Mouse (Mus musculus): ENCODE results near the gene Msl1. TPM values are rescaled to one million over a fixed set of nuclear protein-coding genes. Genes with fewer than 3 reads are reported as not detected.
A peak's percentile ranks its signal among the peaks of the same experiment; 100 is the strongest.
"Not testable (repeated sequence)": the region's sequence is repeated elsewhere in the genome, so short reads cannot be mapped to it uniquely, and the experiment has no call there.

Msl1 gene
- polyA plus RNA-seq, 1 experiment from 2014 or later: 39.9 TPM

DNA sequence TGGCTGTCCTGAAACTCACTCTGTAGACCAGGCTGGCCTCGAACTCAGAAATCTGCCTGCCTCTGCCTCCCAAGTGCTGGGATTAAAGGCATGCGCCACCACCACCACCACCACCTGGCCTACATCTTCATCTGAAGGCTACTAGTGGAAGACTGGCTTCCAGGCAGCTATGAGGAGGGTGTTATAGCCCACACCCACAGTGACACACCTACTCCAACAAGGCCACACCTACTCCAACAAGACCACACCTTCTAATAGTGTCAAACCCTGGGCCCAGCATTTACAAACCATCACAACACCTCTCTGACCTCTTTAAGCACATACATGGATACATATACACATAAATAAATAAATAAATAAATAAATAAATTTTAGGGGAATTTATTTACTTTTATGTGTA is 30.8 kb downstream of the Msl1 start:
- H3K27ac ChIP-seq; H3K4me1 ChIP-seq; H3K4me3 ChIP-seq (replicated peaks); ATAC-seq (ENCODE audit: low FRiP score); H3K27me3 ChIP-seq; H3K9me3 ChIP-seq; H3K4me2 ChIP-seq; H3K9ac ChIP-seq: not testable (repeated sequence)
- WGBS: 100% methylated on average over 2 of the region's 2 CpGs
- H3K36me3 ChIP-seq (replicated peaks): peaks cover 94% of the 10 kb centered on the region

DNA sequence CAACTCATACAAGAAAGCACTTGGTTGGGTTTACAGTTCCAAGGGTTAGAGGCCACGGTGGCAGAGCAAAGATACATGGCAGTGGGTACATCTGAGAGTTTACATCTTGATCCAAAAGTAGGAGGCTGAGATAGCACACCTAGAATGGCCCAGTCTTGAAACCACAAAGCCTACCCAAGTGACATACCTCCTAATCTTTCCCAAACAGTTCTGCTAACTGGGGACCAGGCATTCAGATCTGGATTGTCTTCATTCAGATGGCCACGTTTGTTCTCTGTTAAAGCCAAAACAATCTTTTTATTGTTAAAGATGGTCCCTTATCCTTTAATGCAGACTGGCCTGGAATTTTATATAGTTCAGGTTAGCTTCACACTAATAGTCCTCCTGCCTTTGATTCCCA is 32.6 kb downstream of the Msl1 start:
- H3K9ac ChIP-seq: no peak overlapping the region
- H3K36me3 ChIP-seq (replicated peaks): peaks cover 94% of the 10 kb centered on the region

DNA sequence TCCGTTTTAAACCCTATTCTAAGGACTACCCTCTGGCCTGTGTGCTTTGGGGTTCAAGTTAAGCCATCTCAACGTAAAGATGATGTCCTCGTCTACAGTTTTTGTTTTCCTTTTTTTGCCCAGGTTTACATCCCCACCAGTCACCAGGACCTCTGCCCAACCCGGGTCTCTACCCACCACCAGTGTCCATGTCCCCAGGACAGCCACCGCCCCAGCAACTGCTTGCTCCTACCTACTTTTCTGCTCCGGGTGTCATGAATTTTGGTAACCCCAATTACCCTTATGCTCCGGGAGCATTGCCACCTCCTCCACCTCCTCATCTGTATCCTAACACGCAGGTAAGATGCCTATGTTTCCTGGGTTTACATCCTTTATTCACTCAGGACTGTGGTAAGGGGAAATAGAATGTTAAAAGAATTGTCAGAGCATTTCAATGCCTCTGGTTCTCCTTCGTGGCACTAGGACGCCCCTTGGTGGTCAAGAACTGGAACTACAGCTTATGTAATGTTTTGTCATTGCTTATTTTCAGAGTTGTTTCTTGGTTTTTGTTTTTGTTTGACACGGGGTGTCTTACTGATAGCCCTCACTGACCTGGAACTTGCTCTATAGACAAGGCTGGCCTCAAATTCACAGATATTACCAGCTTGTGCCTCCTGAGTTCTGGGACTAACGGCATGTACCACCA is 33.9 kb downstream of the Msl1 start:
- Histone ChIP-seq H3K4me3 (replicated peaks) (no peak overlapping the region), H3K4me2 (no peak overlapping the region), H3K4me1 (peaks cover 2% of the 10 kb centered on the region; the same call in 1 of the 2 replicates), H3K36me3 (replicated peaks) (peaks cover 93% of the 10 kb centered on the region), H3K27ac (no peak overlapping the region), H3K9me3 (no peaks in the 10 kb centered on the region), H3K9ac (no peak overlapping the region), H3K27me3 (no peaks in the 10 kb centered on the region)
- no peak for ATAC-seq (ENCODE audit: low FRiP score)
- WGBS: 73% methylated on average over 12 of the region's 12 CpGs

More for the DNA sequence above, 32.6 kb downstream of the Msl1 start:
- Histone ChIP-seq H3K27ac (no peak overlapping the region), H3K4me1 (no peaks in the 10 kb centered on the region), H3K4me2 (no peak overlapping the region), H3K27me3 (no peaks in the 10 kb centered on the region), H3K4me3 (replicated peaks) (no peak overlapping the region), H3K9me3 (no peaks in the 10 kb centered on the region)
- 84% methylated on average over 2 of the region's 2 CpGs for WGBS
- no peak for ATAC-seq (ENCODE audit: low FRiP score)

DNA sequence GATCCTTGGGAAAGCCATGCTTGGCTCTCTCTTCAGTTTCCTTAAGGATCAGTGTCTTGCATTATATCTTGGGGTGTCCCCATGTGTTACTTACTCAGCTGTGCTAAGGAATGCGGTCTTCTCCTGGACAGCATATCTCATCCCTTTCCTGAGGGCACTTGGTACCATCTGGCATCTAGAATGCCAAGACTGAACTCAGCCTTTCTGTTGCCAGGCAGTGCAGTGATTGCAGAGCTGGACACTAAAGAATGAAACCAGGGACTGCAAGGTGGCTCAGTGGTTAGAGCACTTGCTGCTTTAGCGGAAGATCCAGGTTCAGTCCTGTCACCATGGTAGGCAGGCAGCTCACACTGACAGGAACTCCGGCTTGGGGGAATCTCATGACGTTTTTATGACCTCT is 34.6 kb downstream of the Msl1 start:
- ATAC-seq (ENCODE audit: low FRiP score): no peak
- Histone ChIP-seq H3K27me3 (no peaks in the 10 kb centered on the region), H3K9ac (no peak overlapping the region), H3K27ac (no peak overlapping the region), H3K4me2 (no peak overlapping the region), H3K4me1 (peaks cover 8% of the 10 kb centered on the region), H3K36me3 (replicated peaks) (peaks cover 91% of the 10 kb centered on the region), H3K9me3 (no peaks in the 10 kb centered on the region), H3K4me3 (replicated peaks) (no peak overlapping the region)
- 86% methylated on average over 4 of the region's 4 CpGs for WGBS

DNA sequence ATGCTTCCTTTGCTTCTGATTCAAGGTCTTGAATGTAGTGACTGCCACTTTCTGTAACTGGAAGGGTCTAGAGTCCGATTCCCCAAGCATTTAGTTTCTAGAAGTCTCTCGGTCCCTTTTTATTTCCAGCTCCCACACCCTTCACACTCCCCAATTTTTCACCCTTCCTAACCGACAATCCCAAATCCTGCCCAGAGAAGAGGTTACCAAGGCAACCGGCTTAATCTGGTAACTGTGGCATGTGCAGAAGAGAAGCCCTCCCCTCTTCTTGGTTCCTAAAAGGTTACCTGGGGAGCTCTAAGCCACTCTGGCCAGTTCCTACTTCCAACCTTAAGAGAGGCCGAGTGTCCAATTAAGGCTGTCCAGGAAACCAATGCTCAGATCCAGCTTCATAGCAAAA is 40.0 kb downstream of the Msl1 start:
- WGBS: 31% methylated on average over 5 of the region's 5 CpGs
- H3K9ac ChIP-seq: no peak overlapping the region
- H3K27me3 ChIP-seq: peaks cover 36% of the 10 kb centered on the region
- ATAC-seq (ENCODE audit: low FRiP score): no peak
- no peak overlapping the region for H3K4me2 ChIP-seq
- H3K4me1 ChIP-seq: peaks cover 38% of the 10 kb centered on the region
- no peak overlapping the region for H3K27ac ChIP-seq
- H3K4me3 ChIP-seq (replicated peaks): no peak overlapping the region
- no peaks in the 10 kb centered on the region for H3K9me3 ChIP-seq
- peaks cover 41% of the 10 kb centered on the region for H3K36me3 ChIP-seq (replicated peaks)

DNA sequence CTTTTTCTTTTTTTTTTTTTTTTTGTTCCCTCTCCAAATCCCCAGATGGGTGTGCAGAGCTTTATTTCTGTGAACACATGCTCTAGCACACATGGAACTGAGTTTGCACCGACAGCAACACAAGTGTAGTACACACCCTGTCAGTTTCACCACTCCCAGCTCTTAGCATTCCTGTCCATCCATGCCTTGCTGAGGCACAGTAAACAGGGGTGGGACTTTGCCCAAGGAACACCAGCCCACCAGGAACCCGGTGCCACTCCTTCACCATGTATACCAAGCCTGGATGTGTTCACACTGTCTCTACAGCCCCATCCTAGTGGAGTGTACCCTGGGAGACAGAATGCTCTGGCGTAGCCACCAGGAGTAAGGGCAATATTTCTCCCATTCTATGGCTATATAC is 40.4 kb downstream of the Msl1 start:
- Histone ChIP-seq H3K4me1 (peaks cover 38% of the 10 kb centered on the region), H3K9ac (no peak overlapping the region), H3K4me3 (replicated peaks) (no peak overlapping the region), H3K27ac (no peak overlapping the region), H3K36me3 (replicated peaks) (peaks cover 37% of the 10 kb centered on the region), H3K9me3 (no peaks in the 10 kb centered on the region), H3K4me2 (no peak overlapping the region), H3K27me3 (peaks cover 36% of the 10 kb centered on the region)
- 57% methylated on average over 3 of the region's 3 CpGs for WGBS
- no peak for ATAC-seq (ENCODE audit: low FRiP score)

DNA sequence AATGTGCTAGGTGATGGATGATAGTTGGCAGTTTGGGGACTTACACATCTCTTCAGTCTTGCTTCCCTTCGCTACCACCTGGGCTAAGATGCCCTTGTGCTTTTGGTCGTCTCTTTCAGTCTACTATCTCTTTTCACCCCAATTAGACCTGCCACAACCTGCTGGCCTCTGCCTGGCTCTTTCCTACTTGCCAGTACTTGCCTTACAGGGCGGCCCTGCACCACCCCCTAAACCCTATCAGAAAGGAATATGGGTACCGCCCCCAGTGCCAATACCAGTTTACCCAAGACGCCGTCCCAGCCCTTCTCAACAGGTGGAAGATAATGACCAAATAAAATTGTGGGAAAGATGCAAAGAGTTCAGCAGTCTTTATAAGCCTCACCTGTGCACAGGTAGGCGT is 40.8 kb downstream of the Msl1 start:
- H3K4me1 ChIP-seq: peaks cover 38% of the 10 kb centered on the region
- no peaks in the 10 kb centered on the region for H3K9me3 ChIP-seq
- 31% methylated on average over 7 of the region's 7 CpGs for WGBS
- H3K4me3 ChIP-seq (replicated peaks): peak overlapping the region; percentile 63; the same call in 1 of the 2 replicates
- peaks cover 36% of the 10 kb centered on the region for H3K27me3 ChIP-seq
- no peak overlapping the region for H3K27ac ChIP-seq
- ATAC-seq (ENCODE audit: low FRiP score): peak; percentile 10; the same call in 1 of the 2 replicates
- H3K9ac ChIP-seq: no peak overlapping the region
- H3K36me3 ChIP-seq (replicated peaks): peaks cover 35% of the 10 kb centered on the region
- H3K4me2 ChIP-seq: peak overlapping the region; percentile 100

DNA sequence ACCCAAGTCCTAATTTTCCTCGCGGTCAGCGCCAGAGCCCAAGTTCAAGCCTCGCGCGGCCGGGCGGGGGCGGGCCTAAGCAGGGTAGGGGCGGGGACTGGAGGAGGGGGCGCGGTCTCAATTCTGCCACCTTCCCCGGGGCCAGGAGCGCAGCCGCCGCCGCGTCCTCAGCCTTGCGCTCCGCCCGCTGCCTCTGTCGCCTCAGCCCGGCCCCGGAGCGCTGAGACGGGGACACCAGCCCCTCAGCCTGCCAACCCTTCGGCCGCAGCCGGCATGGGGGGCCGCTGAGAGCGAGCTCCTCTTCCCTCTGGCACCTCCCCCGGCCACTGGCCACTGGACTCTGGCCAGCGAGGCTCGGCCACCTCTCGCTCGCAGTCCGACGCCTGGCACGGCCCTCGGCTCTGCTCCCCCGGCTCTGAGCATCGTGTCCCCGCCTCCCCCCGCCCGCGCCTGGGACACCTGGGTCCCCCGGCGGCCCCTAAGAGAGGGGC is 41.4 kb downstream of the Msl1 start, which contains the start of gene Rapgefl1:
Gene Rapgefl1 (plus strand): TSS at position 135 of the 491 bp plus-strand sequence.
- Histone ChIP-seq H3K4me2 (peak within 1 kb of the TSS; percentile 100), H3K4me1 (peaks cover 38% of the 10 kb centered on the region), H3K36me3 (replicated peaks) (peaks cover 30% of the 10 kb centered on the region), H3K9ac (peak within 1 kb of the TSS; percentile 71), H3K27ac (peak within 1 kb of the TSS; percentile 65), H3K4me3 (replicated peaks) (peak within 1 kb of the TSS; percentile 63), H3K27me3 (peaks cover 36% of the 10 kb centered on the region), H3K9me3 (no peaks in the 10 kb centered on the region)
- WGBS: under 1% methylated on average over 42 of the region's 48 CpGs
- peak; percentile 93 for ATAC-seq (ENCODE audit: low FRiP score)

DNA sequence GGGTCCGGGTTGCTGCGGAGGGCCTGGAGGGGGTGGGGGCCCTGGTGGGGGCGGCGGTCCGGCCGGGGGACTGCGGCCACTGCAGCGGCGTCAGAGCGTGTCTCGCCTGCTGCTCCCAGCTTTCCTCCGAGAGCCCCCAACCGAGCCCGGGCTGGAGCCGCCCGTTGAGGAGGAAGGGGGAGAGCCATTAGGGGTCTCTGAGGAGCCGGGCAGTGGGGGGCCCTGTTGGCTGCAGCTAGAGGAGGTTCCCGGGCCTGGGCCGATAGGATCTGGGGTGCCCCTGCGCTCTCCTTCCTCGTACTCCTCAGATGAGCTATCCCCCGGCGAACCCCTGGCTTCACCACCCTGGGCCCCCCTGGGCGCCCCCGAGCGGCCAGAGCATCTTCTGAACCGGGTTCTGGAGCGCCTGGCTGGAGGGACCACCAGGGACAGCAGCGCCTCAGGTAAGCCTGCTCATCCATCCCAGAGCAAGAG is 42.0 kb downstream of the Msl1 start:
- peak overlapping the region; percentile 63 for H3K4me3 ChIP-seq (replicated peaks)
- peak overlapping the region; percentile 100 for H3K4me2 ChIP-seq
- no peak overlapping the region for H3K27ac ChIP-seq
- H3K27me3 ChIP-seq: peaks cover 36% of the 10 kb centered on the region
- peaks cover 24% of the 10 kb centered on the region for H3K36me3 ChIP-seq (replicated peaks)
- H3K4me1 ChIP-seq: peaks cover 38% of the 10 kb centered on the region
- peak; percentile 43; the same call in 1 of the 2 replicates for ATAC-seq (ENCODE audit: low FRiP score)
- 2% methylated on average over 29 of the region's 29 CpGs for WGBS
- no peaks in the 10 kb centered on the region for H3K9me3 ChIP-seq
- H3K9ac ChIP-seq: peak overlapping the region; percentile 71

DNA sequence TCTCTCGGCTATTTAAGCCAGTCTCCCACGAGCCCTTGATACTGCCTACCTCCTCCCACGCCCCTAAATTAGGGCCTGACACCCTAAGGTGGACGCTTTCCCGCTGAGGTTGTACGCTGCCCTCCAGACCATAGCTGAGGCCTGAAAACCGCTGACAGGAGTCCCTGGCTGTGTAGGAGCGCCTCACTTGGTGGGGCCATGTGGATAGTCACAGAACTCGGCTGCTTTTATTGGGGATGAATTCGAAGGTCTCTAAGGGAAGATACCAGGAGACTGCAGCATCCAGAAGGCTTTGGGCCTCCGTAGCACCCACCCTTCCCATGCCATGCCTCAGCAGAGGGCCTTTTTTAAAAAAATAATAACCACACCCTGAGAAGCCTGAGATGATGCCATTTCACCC is 42.6 kb downstream of the Msl1 start:
- 49% methylated on average over 11 of the region's 11 CpGs for WGBS
- Histone ChIP-seq H3K36me3 (replicated peaks) (peaks cover 17% of the 10 kb centered on the region), H3K9me3 (no peaks in the 10 kb centered on the region), H3K4me1 (peaks cover 38% of the 10 kb centered on the region), H3K4me3 (replicated peaks) (peak overlapping the region; percentile 63; the same call in 1 of the 2 replicates), H3K27me3 (peaks cover 36% of the 10 kb centered on the region), H3K9ac (no peak overlapping the region), H3K27ac (no peak overlapping the region), H3K4me2 (peak overlapping the region; percentile 100)
- ATAC-seq (ENCODE audit: low FRiP score): no peak

DNA sequence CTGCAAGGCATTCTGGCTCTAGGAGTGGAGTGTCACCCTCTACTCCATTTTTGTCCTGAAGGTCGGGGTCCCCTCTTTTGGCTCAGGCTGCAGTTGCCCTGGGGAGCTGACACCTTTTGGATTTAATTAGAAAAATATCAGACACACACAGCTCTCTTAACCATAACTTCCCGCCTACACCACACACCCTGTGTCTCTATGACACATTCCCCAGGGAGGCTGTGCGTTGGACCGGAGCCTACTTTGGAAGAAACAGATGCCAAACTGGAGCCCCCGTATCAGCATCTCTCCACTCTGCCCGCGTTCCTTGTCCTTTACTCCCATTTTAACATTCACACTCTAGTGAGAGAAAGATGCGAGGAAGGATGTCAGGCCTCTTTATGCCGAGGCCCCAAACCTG is 43.2 kb downstream of the Msl1 start:
- H3K9me3 ChIP-seq: no peaks in the 10 kb centered on the region
- no peak overlapping the region for H3K4me3 ChIP-seq (replicated peaks)
- peaks cover 11% of the 10 kb centered on the region for H3K36me3 ChIP-seq (replicated peaks)
- ATAC-seq (ENCODE audit: low FRiP score): no peak
- WGBS: 87% methylated on average over 9 of the region's 9 CpGs
- H3K4me1 ChIP-seq: peaks cover 38% of the 10 kb centered on the region
- H3K4me2 ChIP-seq: no peak overlapping the region
- H3K27me3 ChIP-seq: peaks cover 36% of the 10 kb centered on the region
- no peak overlapping the region for H3K9ac ChIP-seq
- H3K27ac ChIP-seq: no peak overlapping the region

DNA sequence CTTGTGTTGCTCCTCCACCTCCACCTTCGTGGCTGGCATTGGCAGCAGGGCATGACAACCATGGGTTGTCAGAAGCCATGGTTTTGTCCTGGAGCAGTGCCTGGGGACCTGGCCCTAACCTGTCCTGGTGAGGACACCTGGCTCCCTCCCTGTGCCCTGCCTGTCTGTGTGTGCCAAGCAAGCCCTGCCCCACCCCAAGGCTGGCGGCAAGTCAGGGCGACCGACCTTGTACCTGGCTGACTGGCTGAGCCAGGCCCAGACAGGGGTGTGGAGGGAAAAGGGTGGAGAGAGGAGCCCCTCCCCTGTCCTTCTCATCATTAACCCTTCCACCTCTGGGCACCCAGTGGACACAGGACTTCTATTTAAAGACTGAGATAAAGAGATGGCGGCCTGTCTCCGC is 44.1 kb downstream of the Msl1 start:
- WGBS: 56% methylated on average over 6 of the region's 6 CpGs
- Histone ChIP-seq H3K27ac (no peak overlapping the region), H3K9ac (no peak overlapping the region), H3K9me3 (no peaks in the 10 kb centered on the region), H3K36me3 (replicated peaks) (peaks cover 3% of the 10 kb centered on the region), H3K4me2 (no peak overlapping the region), H3K27me3 (peaks cover 36% of the 10 kb centered on the region), H3K4me1 (peaks cover 34% of the 10 kb centered on the region), H3K4me3 (replicated peaks) (no peak overlapping the region)
- no peak for ATAC-seq (ENCODE audit: low FRiP score)

DNA sequence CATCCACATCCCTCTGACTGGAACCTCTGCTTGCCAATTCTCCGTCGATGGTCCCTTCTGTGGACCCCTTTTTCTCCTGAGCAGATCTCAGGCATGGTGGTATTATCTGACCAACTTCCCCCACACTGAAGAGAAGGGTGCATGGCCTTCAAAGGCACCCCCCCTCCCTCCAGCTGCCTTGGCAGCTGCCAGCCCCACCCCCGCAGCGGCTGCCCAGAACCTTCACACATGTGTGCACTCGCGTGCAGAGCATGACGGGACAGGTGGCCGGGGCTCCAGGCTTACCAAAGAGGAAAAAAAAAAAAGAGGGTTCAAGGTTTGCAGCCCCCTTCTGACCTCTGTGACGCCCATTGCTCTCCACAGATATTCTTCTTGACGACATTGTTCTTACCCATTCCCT is 44.6 kb downstream of the Msl1 start:
- no peak overlapping the region for H3K9ac ChIP-seq
- peaks cover 36% of the 10 kb centered on the region for H3K27me3 ChIP-seq
- no peaks in the 10 kb centered on the region for H3K36me3 ChIP-seq (replicated peaks)
- H3K4me1 ChIP-seq: peaks cover 30% of the 10 kb centered on the region
- ATAC-seq (ENCODE audit: low FRiP score): no peak
- H3K9me3 ChIP-seq: no peaks in the 10 kb centered on the region
- no peak overlapping the region for H3K4me3 ChIP-seq (replicated peaks)
- WGBS: 72% methylated on average over 10 of the region's 10 CpGs
- H3K4me2 ChIP-seq: no peak overlapping the region
- H3K27ac ChIP-seq: no peak overlapping the region

Data from forebrain, embryonic 12.5 days (tissue).